Mouse (Mus musculus): Measurements from ENCODE around the gene Smco2. TPM values are rescaled to one million over a fixed set of nuclear protein-coding genes. Genes with fewer than 3 reads are reported as not detected.

Smco2 gene
- polyA plus RNA-seq, 1 experiment: not detected

DNA sequence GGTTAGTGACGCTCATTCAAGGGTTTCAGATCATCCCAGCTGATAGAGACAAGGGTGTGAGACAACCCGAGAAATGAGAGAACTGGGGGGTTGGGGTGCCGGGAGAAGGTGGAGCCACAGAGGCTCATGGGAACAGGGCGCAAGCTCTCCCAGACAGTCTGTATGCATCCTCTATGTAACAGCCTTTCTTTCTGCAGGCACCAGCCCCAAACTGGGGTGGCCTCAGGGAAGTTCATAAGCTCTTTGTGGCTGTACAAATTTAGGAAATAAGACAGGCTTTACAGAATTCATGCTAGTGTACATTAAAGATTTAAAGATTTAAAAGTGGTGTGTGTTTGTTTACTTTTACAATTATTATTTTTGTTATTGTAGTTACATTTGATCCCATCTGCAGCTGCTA lies 30.4 kb downstream of the Smco2 start:
- TF ChIP-seq CTCF (IDR thresholded peaks at IDR 0.05; ENCODE audit: borderline replicate concordance, control insufficient read depth, extremely low read depth, insufficient read depth, low read length, poor library complexity) (no peak), POLR2A (IDR thresholded peaks at IDR 0.05; ENCODE audit: control insufficient read depth, extremely low read depth, insufficient read depth, low read length, poor library complexity) (no peak)
- 87% methylated on average over 4 of the region's 4 CpGs for WGBS
- H3K4me3 ChIP-seq (ENCODE audit: control insufficient read depth, insufficient read depth, low read length): no peak overlapping the region
- no peak for DNase-seq
- no peaks in the 10 kb centered on the region for H3K27me3 ChIP-seq (ENCODE audit: control insufficient read depth, insufficient read depth, low read length)
- no peak overlapping the region for H3K27ac ChIP-seq (ENCODE audit: control insufficient read depth, insufficient read depth, low read length)
- H3K4me1 ChIP-seq (replicated peaks; ENCODE audit: control insufficient read depth, insufficient read depth, low read length): no peaks in the 10 kb centered on the region
- no peaks in the 10 kb centered on the region for H3K36me3 ChIP-seq (ENCODE audit: control insufficient read depth, insufficient read depth, low read length)

GRCm38 (mm10) chr6:146881896-146882770 lies 32.2 kb downstream of the Smco2 start:
- no peak overlapping the region for H3K27ac ChIP-seq (ENCODE audit: control insufficient read depth, insufficient read depth, low read length)
- H3K27me3 ChIP-seq (ENCODE audit: control insufficient read depth, insufficient read depth, low read length): no peaks in the 10 kb centered on the region
- WGBS: 84% methylated on average over 13 of the region's 13 CpGs
- no peaks in the 10 kb centered on the region for H3K4me1 ChIP-seq (replicated peaks; ENCODE audit: control insufficient read depth, insufficient read depth, low read length)
- no peaks in the 10 kb centered on the region for H3K36me3 ChIP-seq (ENCODE audit: control insufficient read depth, insufficient read depth, low read length)
- DNase-seq: no peak
- TF ChIP-seq CTCF (IDR thresholded peaks at IDR 0.05; ENCODE audit: borderline replicate concordance, control insufficient read depth, extremely low read depth, insufficient read depth, low read length, poor library complexity): no peak
- no peak for TF ChIP-seq POLR2A (IDR thresholded peaks at IDR 0.05; ENCODE audit: control insufficient read depth, extremely low read depth, insufficient read depth, low read length, poor library complexity)
- no peak overlapping the region for H3K4me3 ChIP-seq (ENCODE audit: control insufficient read depth, insufficient read depth, low read length)

- H3K27me3 ChIP-seq (ENCODE audit: control insufficient read depth, insufficient read depth, low read length): no peaks in the 10 kb centered on the region
- no peaks in the 10 kb centered on the region for H3K36me3 ChIP-seq (ENCODE audit: control insufficient read depth, insufficient read depth, low read length)
- TF ChIP-seq POLR2A (IDR thresholded peaks at IDR 0.05; ENCODE audit: control insufficient read depth, extremely low read depth, insufficient read depth, low read length, poor library complexity) (no peak), CTCF (IDR thresholded peaks at IDR 0.05; ENCODE audit: borderline replicate concordance, control insufficient read depth, extremely low read depth, insufficient read depth, low read length, poor library complexity) (no peak)
- 93% methylated on average over 2 of the region's 2 CpGs for WGBS
- H3K27ac ChIP-seq (ENCODE audit: control insufficient read depth, insufficient read depth, low read length): no peak overlapping the region
- H3K4me1 ChIP-seq (replicated peaks; ENCODE audit: control insufficient read depth, insufficient read depth, low read length): no peaks in the 10 kb centered on the region; the same call in 1 of the 2 replicates
- no peak overlapping the region for H3K4me3 ChIP-seq (ENCODE audit: control insufficient read depth, insufficient read depth, low read length)
- DNase-seq: no peak
Observed at GRCm38 (mm10) chr6:146883426-146883825, 33.5 kb downstream of the Smco2 start.

GRCm38 (mm10) chr6:146884171-146884570 lies 34.3 kb downstream of the Smco2 start:
- DNase-seq: no peak
- no peak overlapping the region for H3K27ac ChIP-seq (ENCODE audit: control insufficient read depth, insufficient read depth, low read length)
- H3K36me3 ChIP-seq (ENCODE audit: control insufficient read depth, insufficient read depth, low read length): no peaks in the 10 kb centered on the region
- H3K4me1 ChIP-seq (replicated peaks; ENCODE audit: control insufficient read depth, insufficient read depth, low read length): no peaks in the 10 kb centered on the region; the same call in 1 of the 2 replicates
- H3K4me3 ChIP-seq (ENCODE audit: control insufficient read depth, insufficient read depth, low read length): no peak overlapping the region
- H3K27me3 ChIP-seq (ENCODE audit: control insufficient read depth, insufficient read depth, low read length): no peaks in the 10 kb centered on the region
- WGBS: 95% methylated on average over 3 of the region's 3 CpGs
- TF ChIP-seq CTCF (IDR thresholded peaks at IDR 0.05; ENCODE audit: borderline replicate concordance, control insufficient read depth, extremely low read depth, insufficient read depth, low read length, poor library complexity): no peak

DNA sequence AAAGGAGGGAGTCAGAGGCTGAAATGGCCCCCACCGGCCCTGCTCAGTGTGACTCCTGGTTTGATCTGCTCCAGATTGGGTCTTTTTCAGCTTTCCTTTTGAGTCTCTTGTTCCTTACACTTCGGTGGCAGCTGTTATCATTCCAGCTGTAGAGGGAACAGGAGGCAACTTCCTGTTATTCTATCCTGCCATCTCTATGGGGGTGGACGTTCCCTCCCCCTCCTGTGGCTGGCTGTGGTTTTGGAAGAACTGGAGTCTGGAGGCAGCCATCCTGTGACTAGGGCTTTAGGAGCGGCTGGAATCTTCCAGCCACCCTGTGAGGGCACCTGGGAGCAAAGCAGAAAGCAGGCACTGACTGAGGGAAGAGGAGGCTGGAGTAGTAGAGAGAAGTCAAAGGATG lies 34.9 kb downstream of the Smco2 start:
- 59% methylated on average over 4 of the region's 4 CpGs for WGBS
- no peak for DNase-seq
- Histone ChIP-seq H3K27ac (ENCODE audit: control insufficient read depth, insufficient read depth, low read length) (no peak overlapping the region), H3K27me3 (ENCODE audit: control insufficient read depth, insufficient read depth, low read length) (no peaks in the 10 kb centered on the region), H3K4me3 (ENCODE audit: control insufficient read depth, insufficient read depth, low read length) (no peak overlapping the region), H3K4me1 (replicated peaks; ENCODE audit: control insufficient read depth, insufficient read depth, low read length) (no peaks in the 10 kb centered on the region; the same call in 1 of the 2 replicates), H3K36me3 (ENCODE audit: control insufficient read depth, insufficient read depth, low read length) (no peaks in the 10 kb centered on the region)
- TF ChIP-seq POLR2A (IDR thresholded peaks at IDR 0.05; ENCODE audit: control insufficient read depth, extremely low read depth, insufficient read depth, low read length, poor library complexity) (no peak), CTCF (IDR thresholded peaks at IDR 0.05; ENCODE audit: borderline replicate concordance, control insufficient read depth, extremely low read depth, insufficient read depth, low read length, poor library complexity) (no peak)

DNA sequence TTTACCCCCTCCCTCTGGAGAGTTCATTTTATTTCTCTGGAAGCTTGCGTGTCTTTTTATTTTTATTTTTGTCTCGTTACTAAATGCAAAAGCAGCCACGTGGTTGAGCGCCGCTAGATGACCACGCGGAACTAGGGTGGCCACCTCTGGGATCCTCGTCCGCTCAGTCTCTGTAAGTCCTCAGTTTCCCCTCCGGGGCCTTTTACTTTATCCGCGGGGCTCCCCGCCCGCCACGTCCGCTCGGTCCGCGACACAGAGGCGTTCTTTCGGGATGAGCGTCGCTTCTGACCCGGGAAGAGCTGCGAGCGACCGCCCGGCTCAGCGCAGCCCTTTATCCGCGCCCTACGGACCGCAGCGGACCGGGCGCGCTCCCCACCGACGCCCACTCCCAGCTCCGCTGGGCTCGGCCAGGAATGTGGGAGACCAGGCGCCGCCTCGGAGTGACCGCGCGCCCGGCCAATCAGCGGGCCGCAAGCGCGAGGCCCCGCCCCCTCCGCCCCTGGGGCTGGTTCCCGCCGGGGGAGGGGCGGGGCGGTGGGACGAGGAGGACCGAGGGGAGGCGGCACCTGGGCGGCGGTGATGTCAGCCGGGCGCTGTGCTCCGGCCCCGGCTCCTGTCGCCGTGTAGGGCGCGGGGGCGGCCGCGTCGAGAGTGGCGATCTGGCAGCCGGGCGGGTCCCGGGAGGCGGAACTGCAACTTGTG lies 38.2 kb downstream of the Smco2 start, which contains the start of gene Ppfibp1:
Gene Ppfibp1 (plus strand): TSS at position 530 of the 702 bp plus-strand sequence.
- Histone ChIP-seq H3K4me1 (replicated peaks; ENCODE audit: control insufficient read depth, insufficient read depth, low read length) (no peaks in the 10 kb centered on the region; the same call in 1 of the 2 replicates), H3K27me3 (ENCODE audit: control insufficient read depth, insufficient read depth, low read length) (no peaks in the 10 kb centered on the region), H3K36me3 (ENCODE audit: control insufficient read depth, insufficient read depth, low read length) (no peaks in the 10 kb centered on the region), H3K4me3 (ENCODE audit: control insufficient read depth, insufficient read depth, low read length) (peak within 1 kb of the TSS; percentile 87), H3K27ac (ENCODE audit: control insufficient read depth, insufficient read depth, low read length) (no peak within 1 kb of the TSS)
- TF ChIP-seq CTCF (IDR thresholded peaks at IDR 0.05; ENCODE audit: borderline replicate concordance, control insufficient read depth, extremely low read depth, insufficient read depth, low read length, poor library complexity) (peak; percentile 47; the same call in 1 of the 2 replicates), POLR2A (IDR thresholded peaks at IDR 0.05; ENCODE audit: control insufficient read depth, extremely low read depth, insufficient read depth, low read length, poor library complexity) (0 out of 2 replicates have a peak, but pooled peaks have one; percentile 19)
- WGBS: 1% methylated on average over 79 of the region's 80 CpGs
- peak; percentile 95 for DNase-seq

All from thymus, adult 2 months (tissue).